7 mouse cellular contexts compared by ENCODE assay signal in genomic region chr7:19307739-19308453, GRCm38 (mm10). TPM values are rescaled to one million over a fixed set of nuclear protein-coding genes. Genes with fewer than 3 reads are reported as not detected.
A peak's percentile ranks its signal among the peaks of the same experiment; 100 is the strongest.
DNase-seq lines count a peak whose midpoint lies in the region; ATAC-seq and TF ChIP-seq lines count a peak whose summit lies in the region.

No protein-coding gene starts in this region.

- peak; percentile 31 for TF ChIP-seq CTCF in lung, embryonic 14.5 days (IDR thresholded peaks at IDR 0.05; ENCODE audit: low read depth)

- ATAC-seq in forebrain, embryonic 15.5 days (replicated peaks): peak; percentile 53
- peak; percentile 3 to 6; a peak in 3 of 4 replicates for ATAC-seq in hematopoietic stem cell, adult 5-6 weeks (replicated peaks in 1 of 2; ENCODE audit: insufficient read depth in 1 of 2, low FRiP score in 2 of 2, low TSS enrichment in 1 of 2, low read depth in 1 of 2, poor library complexity in 2 of 2, severe bottlenecking in 2 of 2)
- ATAC-seq in lung, embryonic 14.5 days (ENCODE audit: insufficient read depth): peak; percentile 61

- peak overlapping the region; percentile 65 for H3K4me3 ChIP-seq in forebrain, embryonic 15.5 days
- peak overlapping the region; percentile 57 for H3K4me3 ChIP-seq in lung, embryonic 14.5 days (ENCODE audit: low read depth, low read length)

- H3K4me2 ChIP-seq in forebrain, embryonic 15.5 days (replicated peaks): peak overlapping the region; percentile 99
- H3K4me2 ChIP-seq in lung, embryonic 14.5 days: peak overlapping the region; percentile 100

- peak overlapping the region; percentile 49 for H3K9ac ChIP-seq in forebrain, embryonic 15.5 days (replicated peaks)
- H3K9ac ChIP-seq in lung, embryonic 14.5 days: peak overlapping the region; percentile 49

- peaks cover 57% of the 10 kb centered on the region for H3K27me3 ChIP-seq in forebrain, embryonic 15.5 days
- H3K27me3 ChIP-seq in lung, embryonic 14.5 days (ENCODE audit: insufficient read depth, low read length): peaks cover 46% of the 10 kb centered on the region

- 2% methylated on average over 18 of the region's 18 CpGs for WGBS in forebrain, embryonic 15.5 days
- 2% methylated on average over 18 of the region's 18 CpGs for WGBS in lung, embryonic 14.5 days

- no peaks in the 10 kb centered on the region for H3K36me3 ChIP-seq in forebrain, embryonic 15.5 days
- H3K36me3 ChIP-seq in lung, embryonic 14.5 days (ENCODE audit: insufficient read depth): no peaks in the 10 kb centered on the region

- H3K4me1 ChIP-seq in forebrain, embryonic 15.5 days: peaks cover 41% of the 10 kb centered on the region
- H3K4me1 ChIP-seq in lung, embryonic 14.5 days (ENCODE audit: insufficient read depth): no peaks in the 10 kb centered on the region

- no peaks in the 10 kb centered on the region for H3K9me3 ChIP-seq in forebrain, embryonic 15.5 days
- no peaks in the 10 kb centered on the region for H3K9me3 ChIP-seq in lung, embryonic 14.5 days (ENCODE audit: low read depth, low read length)

- H3K27ac ChIP-seq in forebrain, embryonic 15.5 days (replicated peaks): peak overlapping the region; percentile 88
- peak overlapping the region; percentile 77 for H3K27ac ChIP-seq in lung, embryonic 14.5 days (ENCODE audit: low read depth)

- peak; percentile 95 for DNase-seq in NIH3T3 (ENCODE audit: low read depth)
- DNase-seq in cerebellum, adult 11 months: peak; percentile 75
- peak; percentile 72 to 78 for DNase-seq in layer of hippocampus, adult 8-10 months (ENCODE audit: low spot score in 2 of 2)
- peak; percentile 81 for DNase-seq in lung, embryonic 14.5 days
- DNase-seq in retina, embryonic 14.5 days (ENCODE audit: low spot score): peak; percentile 77

RNA-seq across cellular contexts. Expression of gene Fosb, which starts 2.0 kb away (rescaled TPM):
- 0.11 TPM in 2 replicates for polyA plus RNA-seq in forebrain, embryonic 15.5 days (2015; fragmentation: Nextera tagmentation; extraction: Ambion mirVana)
- total RNA-seq in hematopoietic stem cell, adult 5-6 weeks (2017): 190 and 280 TPM in 2 replicates
- 10 to 100 TPM in 3 of 4 experiments, 1 to 10 TPM in 1; 5.4 to 13.8 (median 10.7) TPM for total RNA-seq in layer of hippocampus, adult 8-10 months (2022)
- polyA plus RNA-seq in lung, embryonic 14.5 days (2014; fragmentation: Nextera tagmentation; extraction: Ambion mirVana): not detected in 2 replicates

RNA-seq across cellular contexts. Expression of gene Rtn2, which starts 25.5 kb away (rescaled TPM):
- 123 and 127 TPM in 2 replicates for polyA plus RNA-seq in forebrain, embryonic 15.5 days (2015; fragmentation: Nextera tagmentation; extraction: Ambion mirVana)
- not detected in 2 replicates for total RNA-seq in hematopoietic stem cell, adult 5-6 weeks (2017)
- 10 to 100 TPM; 76.6 to 96.7 (median 85.4) TPM for total RNA-seq in layer of hippocampus, adult 8-10 months (2022)
- 8.0 and 9.1 TPM in 2 replicates for polyA plus RNA-seq in lung, embryonic 14.5 days (2014; fragmentation: Nextera tagmentation; extraction: Ambion mirVana)

RNA-seq across cellular contexts. Expression of gene Ppm1n, which starts 28.0 kb away (rescaled TPM):
- polyA plus RNA-seq in forebrain, embryonic 15.5 days (2015; fragmentation: Nextera tagmentation; extraction: Ambion mirVana): 0.19 and 0.31 TPM in 2 replicates
- 0.25 TPM in 1 of 2 replicates, not detected in the other for total RNA-seq in hematopoietic stem cell, adult 5-6 weeks (2017)
- under 1 TPM in 1 of 4 experiments, not detected in 3; 0.28 TPM for total RNA-seq in layer of hippocampus, adult 8-10 months (2022)
- not detected in 2 replicates for polyA plus RNA-seq in lung, embryonic 14.5 days (2014; fragmentation: Nextera tagmentation; extraction: Ambion mirVana)

RNA-seq across cellular contexts. Expression of gene Vasp, which starts 36.3 kb away (rescaled TPM):
- 37.6 and 39.5 TPM in 2 replicates for polyA plus RNA-seq in forebrain, embryonic 15.5 days (2015; fragmentation: Nextera tagmentation; extraction: Ambion mirVana)
- total RNA-seq in hematopoietic stem cell, adult 5-6 weeks (2017): 99.8 and 117 TPM in 2 replicates
- total RNA-seq in layer of hippocampus, adult 8-10 months (2022): 10 to 100 TPM; 17.4 to 26.8 (median 19.5) TPM
- 88.9 and 95.3 TPM in 2 replicates for polyA plus RNA-seq in lung, embryonic 14.5 days (2014; fragmentation: Nextera tagmentation; extraction: Ambion mirVana)

RNA-seq across cellular contexts. Expression of gene Ercc1, which starts 36.7 kb away (rescaled TPM):
- polyA plus RNA-seq in forebrain, embryonic 15.5 days (2015; fragmentation: Nextera tagmentation; extraction: Ambion mirVana): 94.6 and 95.4 TPM in 2 replicates
- 20.0 and 28.0 TPM in 2 replicates for total RNA-seq in hematopoietic stem cell, adult 5-6 weeks (2017)
- 10 to 100 TPM; 41.9 to 47.8 (median 43.2) TPM for total RNA-seq in layer of hippocampus, adult 8-10 months (2022)
- 88.6 and 90.5 TPM in 2 replicates for polyA plus RNA-seq in lung, embryonic 14.5 days (2014; fragmentation: Nextera tagmentation; extraction: Ambion mirVana)

Comparison
In these comparisons a context has a peak if more than half of its experiments do, and no peak if none do; other contexts are left out.
1. Peak in every context shown above with its lines: DNase-seq, ATAC-seq, H3K4me3 ChIP-seq and H3K27ac ChIP-seq.
2. ATAC-seq: peak in every context shown above with its lines; median percentile 61 in lung, embryonic 14.5 days; 53 in forebrain, embryonic 15.5 days; 4 in hematopoietic stem cell, adult 5-6 weeks.
3. RNA of gene Fosb, which starts 2.0 kb away (total RNA-seq): 190 to 280 TPM in hematopoietic stem cell, adult 5-6 weeks; 5.4 to 13.8 TPM in layer of hippocampus, adult 8-10 months; every median in the first group is over 10 times any median in the second.
4. RNA of gene Rtn2, which starts 25.5 kb away (total RNA-seq): 76.6 to 96.7 TPM in layer of hippocampus, adult 8-10 months; not detected in hematopoietic stem cell, adult 5-6 weeks; every median in the first group is over 10 times any median in the second.